Mouse (Mus musculus) testis, adult 2 months (tissue): ENCODE measurements around the gene Hoxa3.

ENCODE experiments used
- CTCF ChIP-seq: fragments of 200-500 bp; IDR thresholded peaks from 2 replicates; pipeline ENCODE4 v1.5.1; 2012; ENCODE audit warnings: low read depth, mild to moderate bottlenecking, inconsistent platforms, low read length, moderate library complexity; ENCODE audit not compliant: control insufficient read depth, insufficient read depth, insufficient replicate concordance
- POLR2A ChIP-seq: fragments of 200-500 bp; IDR thresholded peaks from 2 replicates; pipeline ENCODE4 v1.6.1; 2012; ENCODE audit warnings: low read depth, mild to moderate bottlenecking, inconsistent platforms, low read length, moderate library complexity; ENCODE audit not compliant: control insufficient read depth

- no peak for TF ChIP-seq POLR2A
- TF ChIP-seq CTCF: no peak
These were observed 39.1 kb upstream of the Hoxa3 start for GRCm38 (mm10) chr6:52252016-52252774.
